Mouse (Mus musculus) testis, postnatal 10 days (tissue): ENCODE results near the gene Gtf2b.
A peak's percentile ranks its signal among the peaks of the same experiment; 100 is the strongest.

Source experiments
- DNase-seq: peaks from one replicate; pipeline ENCODE4 v3.0.0; 2021; ENCODE audit warnings: low spot score

Gtf2b gene

DNA sequence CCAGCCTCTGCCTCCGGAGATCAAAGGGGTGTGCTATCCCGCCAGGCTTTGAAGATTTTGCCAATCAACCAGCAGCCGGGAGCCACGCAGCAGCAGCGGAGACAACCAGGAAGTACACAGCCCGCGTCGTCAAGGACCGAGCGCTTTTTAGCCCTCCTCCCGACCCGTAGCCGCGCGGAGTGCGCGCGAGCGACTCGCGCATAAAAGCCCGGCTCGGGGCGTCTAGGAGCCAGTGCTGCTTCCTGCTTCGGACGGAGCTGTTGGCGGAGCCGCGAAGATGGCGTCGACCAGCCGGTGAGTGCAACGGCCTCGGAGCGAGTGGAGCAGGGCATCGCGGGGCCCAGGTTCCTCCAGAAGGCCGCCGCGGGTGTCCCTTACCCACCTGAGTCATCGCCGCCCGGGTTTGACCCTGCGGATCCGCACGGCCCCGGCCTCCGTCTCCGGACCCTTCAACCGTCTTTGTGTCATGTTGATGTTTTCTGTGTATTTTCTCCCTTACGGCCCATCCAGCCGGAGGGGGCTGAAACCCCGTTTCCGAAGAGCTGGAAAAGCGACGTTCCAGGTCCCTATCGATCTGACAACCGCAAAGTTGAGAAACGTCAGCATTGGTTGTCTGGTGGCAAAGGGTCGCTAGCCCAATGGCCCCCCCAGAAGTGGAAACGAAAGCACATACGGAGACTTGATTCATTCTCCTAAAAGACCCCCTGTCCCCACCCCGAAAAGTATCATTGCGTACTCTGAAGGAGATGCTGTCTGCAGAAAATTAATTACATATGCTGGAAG lies at the start of gene Gtf2b:
Gtf2b (plus strand) TSS at position 51 of the 783 bp plus-strand sequence.
- peak; percentile 97 for DNase-seq

DNA sequence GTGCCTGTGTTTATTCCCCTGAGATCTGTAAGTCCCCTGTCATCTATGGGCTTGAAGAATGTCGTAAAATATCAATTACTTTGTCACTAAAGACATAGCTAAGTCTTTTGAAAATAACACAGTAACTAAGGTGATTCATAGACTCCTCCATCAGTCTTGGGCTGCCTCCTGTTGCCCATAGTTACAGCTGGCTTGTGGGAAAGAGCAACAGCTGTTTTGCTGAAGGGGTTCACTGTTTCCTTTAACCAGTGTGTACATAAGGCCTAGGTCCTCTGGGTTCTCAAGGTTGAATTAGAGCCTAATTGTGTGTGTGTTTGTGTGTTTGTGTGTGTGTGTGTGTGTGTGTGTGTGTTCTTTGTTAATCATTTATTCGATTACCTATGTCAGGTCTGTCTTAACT lies 39.4 kb upstream of the Gtf2b start:
- DNase-seq: no peak

GRCm38 (mm10) chr3:142725969-142726672 lies 38.7 kb upstream of the Gtf2b start:
- DNase-seq: no peak

GRCm38 (mm10) chr3:142734291-142734690 lies 30.6 kb upstream of the Gtf2b start:
- no peak for DNase-seq

DNA sequence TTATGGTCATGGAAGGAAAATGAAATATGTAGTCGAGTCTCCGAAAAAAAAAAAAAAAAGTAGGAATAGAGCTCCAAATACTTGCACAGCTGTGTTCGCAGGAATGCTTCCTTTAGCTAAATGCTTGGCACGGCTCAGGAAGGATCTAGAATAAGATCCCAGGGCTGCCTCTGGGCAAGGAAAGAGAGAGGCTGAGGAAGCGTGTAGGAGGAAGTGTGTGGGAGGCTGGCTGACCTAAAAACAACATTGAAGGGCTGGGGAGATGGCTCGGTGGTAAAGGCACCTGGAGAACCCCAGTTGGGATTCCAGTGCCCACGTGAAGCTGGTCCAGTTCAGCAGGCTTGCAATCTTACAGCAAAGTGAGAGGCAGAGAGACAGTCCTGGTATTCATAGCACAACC lies 23.9 kb upstream of the Gtf2b start:
- no peak for DNase-seq

GRCm38 (mm10) chr3:142743973-142744898 lies 20.6 kb upstream of the Gtf2b start:
- DNase-seq: peak; percentile 61

DNA sequence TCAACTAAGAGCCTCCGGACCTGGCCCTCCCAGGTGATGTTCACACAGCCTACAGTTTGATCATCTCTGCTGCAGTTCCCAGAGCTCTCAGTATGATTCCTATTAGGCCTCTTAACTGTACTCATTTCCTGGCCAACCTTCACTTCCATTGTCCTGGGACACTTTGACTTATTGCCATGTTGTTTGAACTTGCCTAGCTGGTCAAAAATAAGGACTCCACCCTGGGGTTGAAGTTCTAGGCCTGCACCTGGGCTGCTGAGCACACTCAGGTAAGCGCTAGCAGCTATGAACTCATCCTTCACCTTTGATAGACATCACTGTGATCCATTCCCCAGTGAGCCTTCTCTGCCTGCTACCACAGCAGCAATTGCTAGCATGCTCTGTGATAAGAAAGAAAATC lies 19.8 kb upstream of the Gtf2b start:
- DNase-seq: no peak

DNA sequence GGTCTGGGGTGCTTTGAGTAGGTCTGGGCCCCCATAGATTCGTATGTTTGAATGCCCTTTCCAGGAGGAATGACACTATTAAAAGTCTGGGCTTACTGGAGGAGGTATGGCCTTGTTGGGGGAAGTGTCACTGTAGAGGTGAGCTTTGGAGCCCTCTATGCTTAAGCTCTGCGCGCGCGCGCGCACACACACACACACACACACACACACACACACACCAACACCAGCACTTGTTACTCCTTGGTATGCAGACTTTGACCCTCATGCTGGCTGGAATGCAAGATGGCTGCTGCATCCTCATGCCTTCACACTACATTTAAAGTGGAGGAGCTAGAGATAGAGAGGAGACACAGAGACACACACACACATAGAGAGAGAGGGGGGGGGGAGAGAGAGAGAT lies 17.2 kb upstream of the Gtf2b start:
- no peak for DNase-seq

DNA sequence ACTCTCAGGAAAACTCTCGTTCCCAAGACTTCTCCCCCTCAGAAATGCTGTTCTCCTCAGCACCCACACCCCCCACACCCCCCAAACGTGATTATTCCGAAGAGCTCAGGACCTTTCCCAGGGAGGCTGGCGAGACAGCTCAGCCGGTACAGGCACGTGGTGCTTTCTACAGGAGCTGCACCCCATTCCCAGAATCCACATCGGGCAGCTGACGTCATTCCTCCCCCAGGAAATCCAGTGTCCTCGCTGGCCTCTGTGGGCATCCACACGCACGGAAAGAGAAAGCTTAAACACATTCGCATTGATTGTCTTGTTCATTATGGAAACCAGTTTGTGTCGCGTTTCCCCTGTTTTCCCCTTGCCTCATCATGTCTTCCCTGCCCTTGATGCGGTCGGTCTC lies 15.7 kb upstream of the Gtf2b start:
- no peak for DNase-seq

DNA sequence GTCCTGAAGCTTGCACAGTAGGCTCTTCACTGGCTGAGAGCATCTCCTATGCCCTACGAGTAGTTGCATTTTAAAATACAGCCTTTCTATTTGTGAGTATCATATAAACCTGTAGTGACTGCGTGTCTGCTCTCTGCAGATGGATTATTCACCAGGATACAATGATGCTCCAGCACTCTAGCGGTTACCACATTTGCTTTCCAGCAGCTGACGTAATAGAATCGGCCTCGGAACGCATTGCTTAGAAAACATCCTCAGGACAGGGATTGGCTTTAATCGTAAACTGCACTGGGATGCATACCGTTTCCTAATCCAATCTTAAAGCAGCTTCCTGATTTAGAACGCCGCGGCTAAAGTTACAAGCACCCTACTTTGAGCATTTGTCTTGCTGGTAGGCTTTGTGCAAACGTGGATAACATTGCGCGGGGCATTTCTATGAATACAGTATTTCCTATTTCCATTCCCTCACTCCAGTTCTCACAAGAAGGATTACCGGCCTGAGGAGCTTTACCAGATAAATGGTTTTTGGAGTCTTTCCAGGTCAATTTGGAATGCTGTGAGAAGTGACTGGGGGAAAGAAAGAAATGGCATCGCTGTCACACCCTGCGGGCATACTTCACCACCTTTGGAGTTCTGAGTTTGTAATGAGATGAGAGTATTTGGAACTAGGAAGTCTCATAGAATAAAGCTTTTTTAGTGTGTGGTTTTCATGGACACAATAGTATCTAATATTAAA lies 9.5 kb upstream of the Gtf2b start:
- DNase-seq: no peak

DNA sequence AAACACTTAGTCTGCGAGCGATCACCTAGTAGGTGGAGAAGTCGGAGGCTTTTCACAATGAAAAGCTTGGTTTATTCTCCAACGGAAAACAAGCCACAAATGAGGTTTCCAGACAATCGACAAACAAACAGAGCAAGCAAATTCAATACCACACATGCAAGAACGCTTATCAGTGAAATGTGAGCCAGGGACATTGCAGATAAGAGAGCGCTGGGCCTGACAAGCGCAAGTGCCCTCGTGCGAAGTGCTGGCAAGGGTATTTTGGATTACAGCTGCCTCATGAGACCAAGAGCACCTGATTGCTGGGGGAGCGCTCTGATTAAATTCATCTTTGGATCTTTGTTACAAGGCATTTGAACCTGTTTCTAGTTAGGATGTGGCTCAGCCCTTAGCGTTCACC lies 7.0 kb upstream of the Gtf2b start:
- DNase-seq: no peak

DNA sequence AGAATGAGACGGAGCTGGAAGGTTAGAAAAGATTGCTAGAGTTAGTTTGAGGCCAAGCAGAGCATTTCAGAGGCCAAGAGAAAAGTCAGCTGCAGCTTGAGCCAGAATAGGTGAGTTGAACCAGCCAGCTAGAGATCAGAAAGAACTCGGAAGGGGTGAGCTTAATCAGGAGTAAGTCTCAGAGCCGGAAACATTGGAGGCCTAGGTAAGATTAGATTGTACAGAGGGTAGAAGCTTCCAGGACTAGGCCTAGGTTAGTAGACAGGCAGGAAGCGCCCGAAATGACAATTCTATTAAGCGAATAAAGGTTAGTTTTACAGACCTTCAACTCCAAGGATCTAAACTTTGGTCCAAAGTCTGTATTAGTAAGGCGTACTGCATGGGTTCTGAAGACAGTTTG lies 6.3 kb upstream of the Gtf2b start:
- no peak for DNase-seq

GRCm38 (mm10) chr3:142760356-142760755 lies 4.5 kb upstream of the Gtf2b start:
- no peak for DNase-seq

DNA sequence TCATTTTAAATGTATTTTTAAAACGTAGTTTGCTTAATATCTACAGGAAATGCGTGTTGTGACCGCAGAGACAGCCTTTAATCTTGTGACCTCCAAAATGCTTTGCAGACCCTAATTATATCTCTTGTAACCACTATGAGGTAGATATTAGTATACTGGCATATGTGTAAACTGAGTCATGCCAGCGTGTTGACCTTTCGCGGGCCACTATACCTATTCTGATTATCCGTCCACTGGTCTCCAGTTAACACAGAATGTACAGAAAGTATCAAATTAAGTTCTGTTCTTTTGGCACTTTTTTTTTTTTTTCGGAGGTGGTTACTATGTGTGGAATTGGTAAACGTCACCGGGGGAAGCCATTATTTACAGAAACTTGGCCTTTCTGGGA lies 927 bp downstream of the Gtf2b start:
- DNase-seq: no peak

- DNase-seq: no peak
Measured at GRCm38 (mm10) chr3:142768498-142768897, 3.7 kb downstream of the Gtf2b start.

DNA sequence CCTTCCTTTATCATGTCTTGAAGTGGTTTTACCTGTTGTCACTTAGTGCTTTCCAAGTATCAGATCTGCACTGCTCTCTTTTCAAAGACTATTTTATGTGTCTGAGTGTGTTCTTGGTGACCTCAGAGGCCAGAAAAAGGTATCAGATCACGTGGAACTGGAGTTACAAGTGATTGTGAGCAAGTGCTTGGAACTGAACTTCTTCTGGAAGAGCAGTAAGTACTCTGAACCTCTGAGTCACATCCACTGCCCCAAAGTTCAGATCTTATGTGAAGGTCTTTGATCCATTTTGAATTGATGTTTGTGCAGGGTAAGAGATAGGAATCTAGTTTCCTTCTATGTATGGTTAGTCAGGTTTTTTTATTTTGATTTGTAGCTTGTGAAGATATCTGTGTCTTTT lies 5.7 kb downstream of the Gtf2b start:
- DNase-seq: no peak

DNA sequence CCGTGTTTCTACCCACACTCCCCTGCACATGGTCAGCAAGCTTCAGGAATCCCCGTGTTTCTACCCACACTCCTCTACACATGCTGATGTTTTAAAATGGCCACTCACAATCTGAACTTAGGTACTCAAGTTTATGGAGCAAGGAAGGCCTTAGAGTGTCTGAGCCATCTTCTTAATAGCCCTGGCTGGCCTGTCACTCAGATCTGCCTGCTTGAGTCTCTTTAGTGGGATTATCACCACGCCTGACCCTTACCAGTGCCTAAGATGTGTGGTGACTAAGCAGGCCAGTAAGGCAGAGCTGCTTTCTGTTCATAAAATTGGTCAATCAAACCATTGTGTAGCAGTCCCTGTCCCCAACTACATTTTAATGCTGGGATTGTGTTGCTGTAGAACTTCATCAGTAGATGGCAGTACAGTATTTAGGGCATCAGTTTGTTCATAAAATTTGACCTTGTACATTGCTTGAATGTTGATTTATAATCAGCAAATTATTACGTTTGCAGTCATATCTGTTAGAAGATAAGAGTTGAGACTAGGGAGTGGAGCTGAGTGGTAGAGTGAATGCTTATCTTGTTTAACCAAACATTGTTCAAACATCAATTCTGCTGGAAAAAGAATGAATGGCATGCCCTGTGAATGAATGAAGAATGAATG lies 8.8 kb downstream of the Gtf2b start:
- no peak for DNase-seq

- DNase-seq: no peak
Measured at GRCm38 (mm10) chr3:142777227-142777626, 12.4 kb downstream of the Gtf2b start.

DNA sequence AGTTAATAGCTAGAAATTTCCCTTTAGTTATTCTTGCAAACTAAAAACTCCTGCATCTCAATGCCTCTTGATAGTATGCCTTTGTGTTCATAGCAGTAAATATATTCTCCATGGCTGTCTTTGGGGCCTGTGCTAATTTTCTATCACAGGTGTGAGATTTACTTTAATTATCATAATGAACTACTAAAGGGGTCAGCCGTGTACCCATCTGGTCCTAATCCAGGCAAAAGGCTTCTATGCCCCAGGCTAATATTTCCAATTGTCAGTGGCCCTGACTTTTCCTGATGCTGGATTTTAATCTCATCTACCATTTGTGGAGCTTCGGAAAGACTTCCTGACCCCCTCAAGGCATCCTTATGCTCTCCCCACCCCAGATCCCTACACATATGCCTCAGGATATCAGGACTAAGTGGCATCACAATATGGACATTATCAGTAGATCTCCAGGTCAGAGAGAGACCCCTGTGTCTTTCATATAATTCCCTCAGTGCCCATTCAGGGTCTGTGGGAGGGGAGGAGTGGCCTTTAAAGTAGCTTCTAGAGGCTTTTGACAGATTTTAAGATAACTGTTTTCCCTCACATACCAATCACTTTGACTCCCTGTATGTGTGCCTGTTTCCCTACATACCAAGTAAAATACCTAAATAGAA lies 21.7 kb downstream of the Gtf2b start:
- no peak for DNase-seq

GRCm38 (mm10) chr3:142795587-142795986 lies 30.7 kb downstream of the Gtf2b start:
- no peak for DNase-seq

GRCm38 (mm10) chr3:142811582-142811981 lies 46.7 kb downstream of the Gtf2b start:
- DNase-seq: no peak
